Mouse (Mus musculus) retina, embryonic 14.5 days (tissue): ENCODE measurements at regions not wholly inside any gene's neighbourhood (a gene's known extent, or its start where the extent isn't known, plus 50 kb on each side); places are given as distances from the start of the nearest gene placed in this dataset.

ENCODE experiments used
- DNase-seq: peaks from one replicate; pipeline ENCODE4 v3.0.0-alpha.2; 2015; ENCODE audit warnings: low spot score

- peak; percentile 72 for DNase-seq
Observed at GRCm38 (mm10) chr12:17992572-17992971, 301.9 kb downstream of the Hpcal1 start.

GRCm38 (mm10) chr12:17993368-17993767, 302.7 kb downstream of the Hpcal1 start:
- peak; percentile 3 for DNase-seq
